Mouse (Mus musculus) liver, postnatal 0 days (tissue): Measurements from ENCODE around the gene Kctd5.

Source experiments
- CTCF ChIP-seq: sonication (generic); IDR thresholded peaks from 2 replicates; pipeline ENCODE4 v1.5.1; 2016; ENCODE audit warnings: antibody characterized with exemption, low read depth
- EP300 ChIP-seq: IDR thresholded peaks from 2 replicates; pipeline ENCODE4 v1.6.1; 2016; ENCODE audit warnings: antibody characterized with exemption, low read depth, mild to moderate bottlenecking

DNA sequence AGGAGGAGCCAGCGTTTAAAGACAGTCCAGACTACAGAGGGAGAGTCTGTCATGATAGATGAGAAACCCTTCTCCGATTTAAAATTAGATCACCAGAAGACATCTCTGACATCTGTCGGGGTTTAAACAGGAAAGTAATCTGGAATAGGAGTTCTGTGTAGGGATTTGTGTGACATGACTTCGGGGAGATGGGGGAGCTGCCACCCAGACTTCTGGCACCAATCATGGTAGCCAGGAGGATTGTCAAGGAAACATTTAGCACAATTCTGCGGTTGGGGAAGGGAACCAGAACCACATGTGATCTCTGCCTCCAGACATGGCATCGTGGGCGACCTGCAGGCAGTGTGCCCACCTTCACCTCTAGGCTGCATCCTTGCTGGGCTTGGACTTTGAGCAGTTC, 43.8 kb downstream of the Kctd5 start:
- no peak for TF ChIP-seq CTCF
- no peak for TF ChIP-seq EP300
